Mouse (Mus musculus) NIH3T3 (cell line): Measurements from ENCODE around the gene A530084C06Rik.
A peak's percentile ranks its signal among the peaks of the same experiment; 100 is the strongest.

Experiments
- DNase-seq: peaks from one replicate; pipeline ENCODE4 v3.0.0-alpha.2; 2012; ENCODE audit warnings: low read depth

The A530084C06Rik gene

DNA sequence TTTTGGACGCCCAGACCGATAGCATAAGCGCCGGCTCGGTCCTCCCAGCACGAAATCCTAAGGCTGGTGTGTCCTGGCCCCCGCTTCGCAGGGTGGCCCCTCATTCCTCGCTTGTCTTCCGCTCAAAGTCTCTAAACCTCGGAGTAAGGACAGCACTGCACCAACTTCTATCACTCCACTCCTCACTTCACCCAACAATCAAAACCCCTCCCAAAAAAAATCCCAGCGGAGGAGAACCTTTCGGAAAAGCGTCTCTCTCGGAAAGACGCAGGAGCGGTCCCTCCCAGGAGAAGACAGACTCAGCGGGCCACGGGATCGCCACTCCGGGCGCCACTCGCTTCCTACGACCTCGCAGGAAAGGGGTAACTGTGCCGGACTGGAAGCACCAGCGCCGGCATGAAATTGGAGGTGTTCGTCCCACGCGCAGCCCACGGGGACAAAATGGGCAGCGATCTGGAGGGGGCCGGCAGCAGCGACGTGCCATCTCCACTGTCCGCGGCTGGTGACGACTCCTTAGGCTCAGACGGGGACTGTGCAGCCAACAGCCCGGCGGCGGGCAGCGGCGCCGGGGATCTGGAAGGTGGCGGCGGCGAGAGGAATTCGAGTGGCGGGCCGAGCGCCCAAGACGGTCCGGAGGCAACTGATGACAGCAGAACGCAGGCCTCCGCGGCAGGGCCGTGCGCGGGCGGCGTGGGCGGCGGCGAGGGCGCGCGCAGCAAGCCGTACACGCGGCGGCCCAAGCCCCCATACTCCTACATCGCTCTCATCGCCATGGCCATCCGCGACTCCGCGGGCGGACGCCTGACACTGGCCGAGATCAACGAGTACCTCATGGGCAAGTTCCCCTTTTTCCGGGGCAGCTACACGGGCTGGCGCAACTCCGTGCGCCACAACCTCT is at the start of gene A530084C06Rik:
Gene A530084C06Rik (minus strand): TSS at position 813 of the 898 bp plus-strand sequence.
- DNase-seq, result no peak

DNA sequence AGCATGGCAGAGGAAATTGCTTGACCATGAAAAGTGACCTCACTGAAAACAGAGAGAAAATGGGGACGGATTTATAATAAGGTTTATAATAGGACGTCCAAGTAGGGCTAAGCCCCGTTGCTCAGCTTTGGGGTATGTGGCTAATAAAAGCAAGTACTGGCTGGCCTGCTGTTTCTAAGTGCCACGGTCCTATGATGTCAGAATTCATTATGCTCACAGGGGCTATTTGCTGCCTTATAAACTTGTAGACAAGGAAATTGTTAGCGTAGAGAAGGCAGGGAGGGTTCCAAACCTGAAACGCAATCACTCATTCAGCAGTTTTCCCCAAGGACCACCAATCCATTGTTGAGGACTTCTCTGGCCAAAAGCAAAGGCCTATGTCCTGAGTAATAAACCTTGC is 44.8 kb upstream of the A530084C06Rik start:
- DNase-seq, result peak; percentile 63

- DNase-seq, result peak; percentile 80
These were observed 40.4 kb upstream of the A530084C06Rik start for GRCm38 (mm10) chr13:31599576-31599975.

DNA sequence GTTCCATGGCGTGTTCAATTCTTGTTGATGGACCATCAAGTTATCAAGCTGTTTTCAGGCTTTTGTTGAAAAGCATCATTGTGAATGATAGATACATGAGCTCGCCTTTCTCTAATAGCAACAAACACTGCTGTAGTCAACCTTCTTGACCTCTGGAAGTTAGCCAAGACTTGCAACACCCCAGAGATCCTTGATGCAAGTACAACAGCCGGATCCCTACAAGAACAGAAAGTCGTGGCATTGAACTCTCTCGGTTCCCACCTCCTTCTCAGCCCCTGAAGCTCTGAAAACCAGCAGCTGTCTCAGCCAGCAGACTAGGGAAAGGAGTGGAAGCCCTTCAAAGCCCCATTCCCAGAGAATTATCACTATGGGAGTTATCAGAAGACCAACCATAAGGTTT is 28.2 kb upstream of the A530084C06Rik start:
- peak; percentile 58 for DNase-seq

DNA sequence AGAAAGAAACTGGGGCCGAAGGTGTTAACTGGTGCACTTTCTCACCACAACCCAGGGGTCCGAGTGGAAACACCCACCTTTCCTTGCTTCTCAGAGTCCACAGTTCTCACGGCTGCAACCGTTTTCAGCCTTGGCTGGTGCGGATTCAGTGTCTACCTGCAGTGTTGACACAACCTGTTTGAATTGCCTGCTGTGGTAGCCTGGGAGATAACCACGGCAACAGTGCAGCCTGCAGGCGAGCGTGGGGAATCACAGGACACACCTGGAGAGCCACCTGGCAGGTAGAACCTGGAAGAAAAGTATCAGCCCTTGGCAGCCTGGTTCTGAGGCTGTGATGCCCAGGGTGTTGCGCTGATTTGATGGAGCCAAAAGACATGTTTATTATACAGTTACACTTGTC is 20.7 kb upstream of the A530084C06Rik start:
- no peak for DNase-seq

DNA sequence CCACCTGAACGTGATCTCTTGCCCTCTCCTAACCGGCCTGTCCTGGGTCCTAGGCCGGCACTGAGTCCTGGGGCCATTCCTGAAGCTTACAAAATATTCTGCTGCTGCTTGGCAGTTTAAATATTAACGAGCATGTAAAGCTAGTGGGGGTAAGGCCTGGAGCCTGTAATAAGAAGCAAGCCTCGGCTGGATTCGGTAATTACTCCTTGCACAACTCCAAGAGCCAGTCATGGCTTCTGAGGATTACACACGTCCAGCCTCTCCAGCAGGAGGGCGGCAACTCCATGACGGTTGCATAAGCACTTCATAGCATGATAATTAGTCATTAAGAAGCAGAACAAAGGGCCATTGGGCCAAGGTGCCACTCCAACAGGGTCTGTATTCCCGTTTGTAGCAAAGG is 19.3 kb upstream of the A530084C06Rik start:
- DNase-seq, result peak; percentile 29

GRCm38 (mm10) chr13:31577576-31577975 is 18.4 kb upstream of the A530084C06Rik start:
- DNase-seq, result no peak

DNA sequence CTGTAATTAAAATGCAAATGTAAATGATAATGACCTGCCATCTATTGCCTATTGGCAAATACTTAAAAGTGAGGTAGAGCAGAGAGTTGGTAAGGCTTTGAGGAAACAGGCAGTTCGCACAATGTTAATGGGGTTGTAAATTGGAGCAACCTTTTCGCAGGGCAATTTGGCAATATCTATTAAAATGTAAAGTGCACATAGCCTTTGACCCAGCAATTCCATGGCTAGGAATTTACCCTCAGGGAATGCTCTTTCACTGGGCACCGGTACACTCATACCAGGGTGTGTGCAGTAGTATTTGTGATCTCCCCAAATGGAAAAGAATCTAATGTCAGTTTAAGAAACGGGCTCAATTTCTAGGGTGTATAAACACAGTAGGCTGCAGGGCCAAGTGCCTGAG is 17.6 kb upstream of the A530084C06Rik start:
- no peak for DNase-seq

- DNase-seq, result no peak
These were observed 15.5 kb upstream of the A530084C06Rik start for GRCm38 (mm10) chr13:31574627-31575026.

DNA sequence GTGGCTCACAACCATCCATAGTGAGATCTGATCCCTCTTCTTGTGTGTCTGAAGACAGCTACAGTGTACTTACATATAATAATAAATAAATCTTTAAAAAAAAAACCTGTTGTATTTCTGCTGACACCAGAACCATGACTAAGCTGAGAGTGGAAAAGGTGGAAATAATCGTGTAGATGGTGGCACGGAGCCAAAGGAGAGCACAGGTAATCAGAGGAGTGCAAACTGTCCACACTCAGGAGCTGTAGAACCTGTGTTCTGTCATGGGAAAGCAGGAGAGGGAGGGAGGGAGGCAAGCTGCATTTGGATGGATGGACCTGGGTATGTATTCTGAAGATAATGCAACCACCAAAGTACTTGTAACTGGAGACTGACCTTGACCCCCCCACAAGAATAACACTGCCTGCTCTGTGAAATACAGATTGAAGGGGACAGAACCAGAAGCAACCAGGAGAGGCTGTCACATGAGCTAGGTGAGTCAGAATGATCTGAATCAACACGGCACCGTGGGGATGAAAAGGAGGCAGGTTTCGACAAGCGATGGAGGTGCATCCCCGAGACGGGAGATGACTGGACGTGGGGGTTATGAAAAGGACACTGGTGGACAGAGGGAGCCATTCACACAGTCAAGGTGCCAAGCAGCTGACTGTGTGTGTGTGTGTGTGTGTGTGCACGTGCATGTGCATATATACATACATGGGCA is 13.8 kb upstream of the A530084C06Rik start:
- no peak for DNase-seq

DNA sequence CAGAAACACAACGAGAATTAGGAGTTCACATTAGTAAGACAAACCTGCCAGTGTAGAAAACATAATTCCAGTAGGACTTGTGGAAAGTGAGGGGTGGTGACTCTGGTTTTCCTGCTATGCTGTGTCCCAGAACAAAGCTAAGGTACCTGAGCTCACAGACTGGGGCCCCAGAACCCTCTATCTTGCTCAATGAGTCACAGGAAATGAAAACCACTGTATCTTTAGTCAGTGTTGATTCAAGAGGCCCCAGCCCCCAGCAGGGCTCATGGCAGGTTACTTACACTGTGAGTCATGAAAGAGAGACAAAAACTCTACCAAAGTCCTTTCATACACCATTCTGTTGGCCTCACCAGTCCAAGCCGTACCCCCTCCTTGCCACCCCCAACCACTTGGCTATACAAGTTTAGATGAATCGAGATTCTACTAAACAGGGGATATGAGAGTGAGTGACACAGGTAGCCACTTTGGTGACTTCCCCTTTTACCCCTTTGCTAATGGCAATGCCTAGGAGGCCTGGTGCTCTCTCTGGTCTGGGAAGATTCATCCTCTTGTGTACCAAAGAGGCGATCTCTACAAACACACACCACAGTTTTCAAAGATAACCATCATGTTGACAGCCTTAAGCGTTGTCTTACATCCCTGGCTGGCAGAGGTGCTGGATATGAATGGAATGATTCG is 8.6 kb upstream of the A530084C06Rik start:
- peak; percentile 80 for DNase-seq

- peak; percentile 77 for DNase-seq
These were observed 8.0 kb upstream of the A530084C06Rik start for GRCm38 (mm10) chr13:31567099-31567498.

- DNase-seq, result no peak
These were observed 5.3 kb upstream of the A530084C06Rik start for GRCm38 (mm10) chr13:31564394-31564793.

GRCm38 (mm10) chr13:31559419-31560144 is 449 bp upstream of the A530084C06Rik start:
- no peak for DNase-seq

DNA sequence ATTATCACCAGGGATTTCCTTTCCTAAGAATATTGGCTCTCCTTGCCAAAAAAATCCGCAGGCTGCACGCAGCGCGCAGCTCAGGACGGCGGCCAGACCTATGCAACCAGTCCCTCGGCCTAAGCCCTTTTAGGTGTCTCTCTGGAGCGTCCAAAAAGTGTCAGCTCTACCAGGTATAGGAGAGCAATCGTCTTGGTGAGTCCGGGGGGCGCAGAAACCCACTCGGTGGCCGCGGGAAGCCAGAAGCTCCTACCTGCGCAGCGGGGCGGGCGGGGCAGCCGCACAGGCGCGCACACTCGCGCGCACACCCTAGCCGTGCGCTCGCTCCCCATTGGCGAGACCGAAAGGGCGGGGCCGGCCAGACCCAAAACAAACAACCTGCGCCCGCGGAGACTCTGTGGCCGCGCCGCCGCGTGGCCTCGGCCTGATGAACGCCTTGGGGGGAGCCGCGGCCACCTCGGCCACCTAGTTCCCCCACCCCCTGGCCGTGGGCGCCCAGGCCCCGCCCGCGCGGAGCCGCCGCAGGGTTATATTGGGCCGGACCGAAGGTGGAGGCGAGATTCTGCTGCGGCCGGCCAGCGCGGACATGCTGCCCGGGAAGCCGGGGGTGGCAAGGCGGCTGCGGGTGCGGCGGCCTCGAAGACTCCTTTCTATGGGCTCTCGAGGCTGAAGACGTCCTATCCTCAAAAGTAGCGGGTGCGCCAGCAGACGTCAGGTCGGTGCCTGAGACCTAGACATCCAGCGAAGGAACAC is 1.2 kb downstream of the A530084C06Rik start:
- DNase-seq, result no peak

DNA sequence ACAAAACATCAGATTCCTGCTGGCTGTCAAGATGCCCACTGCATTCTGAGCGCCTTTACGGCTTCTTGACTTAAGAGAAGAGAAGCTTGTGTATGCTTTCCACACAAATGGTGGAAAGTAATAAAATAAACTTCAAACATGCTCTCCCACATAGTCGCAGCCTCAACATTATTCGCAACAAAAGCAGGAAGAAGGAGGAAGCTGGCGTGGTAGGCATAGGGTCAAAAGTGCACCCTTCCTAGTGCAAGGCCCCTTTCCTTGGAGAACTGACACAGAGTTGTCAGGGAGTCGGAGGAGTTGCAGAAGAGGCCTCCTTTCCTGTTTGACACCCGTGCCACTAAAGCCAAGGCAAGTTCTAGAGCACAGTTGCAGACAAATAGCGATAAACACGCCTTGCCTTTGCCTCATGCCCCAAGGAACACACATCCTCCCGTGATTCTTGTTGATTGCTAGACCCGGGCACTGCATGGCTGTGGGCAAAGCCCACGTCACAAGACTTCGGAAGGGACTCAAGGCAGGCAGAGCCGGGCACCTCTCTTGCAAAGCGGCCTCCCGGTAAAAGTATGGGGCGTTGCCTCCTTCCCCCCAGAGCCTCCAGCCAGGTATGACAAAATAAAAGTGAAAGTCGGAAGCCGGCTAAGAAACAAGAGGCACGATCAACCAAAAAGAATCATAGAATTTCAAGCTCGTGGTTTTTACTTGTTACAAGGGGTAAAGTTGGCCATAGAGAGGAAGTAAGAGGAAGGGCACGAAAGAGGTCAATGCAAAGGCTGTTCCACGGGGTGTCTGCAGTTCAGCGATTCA is 2.0 kb downstream of the A530084C06Rik start:
- no peak for DNase-seq

GRCm38 (mm10) chr13:31555834-31556233 is 3.3 kb downstream of the A530084C06Rik start, which contains the start of gene Foxq1:
Foxq1 (plus strand) TSS chr13:31556134.
- no peak for DNase-seq

GRCm38 (mm10) chr13:31547610-31548009 is 11.5 kb downstream of the A530084C06Rik start:
- no peak for DNase-seq

DNA sequence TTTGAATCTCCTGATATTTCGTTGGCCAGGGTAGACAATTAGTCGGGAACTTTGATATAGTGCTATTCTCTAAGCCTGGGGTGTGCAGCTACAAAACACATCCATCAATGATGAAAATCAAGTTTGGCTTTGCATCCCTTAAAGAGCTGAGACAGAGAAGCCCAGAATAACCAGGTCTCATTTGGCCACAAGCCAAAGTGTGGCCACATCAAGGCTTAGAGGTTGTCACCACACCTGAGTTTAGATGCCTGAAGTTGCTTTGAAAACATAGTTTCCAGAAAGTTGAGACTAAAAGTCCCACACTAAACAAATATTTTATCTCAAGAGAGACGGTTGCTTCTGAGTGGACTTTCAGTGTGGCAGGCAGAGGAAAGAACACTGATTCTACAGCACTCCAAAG is 11.9 kb downstream of the A530084C06Rik start:
- DNase-seq, result no peak

DNA sequence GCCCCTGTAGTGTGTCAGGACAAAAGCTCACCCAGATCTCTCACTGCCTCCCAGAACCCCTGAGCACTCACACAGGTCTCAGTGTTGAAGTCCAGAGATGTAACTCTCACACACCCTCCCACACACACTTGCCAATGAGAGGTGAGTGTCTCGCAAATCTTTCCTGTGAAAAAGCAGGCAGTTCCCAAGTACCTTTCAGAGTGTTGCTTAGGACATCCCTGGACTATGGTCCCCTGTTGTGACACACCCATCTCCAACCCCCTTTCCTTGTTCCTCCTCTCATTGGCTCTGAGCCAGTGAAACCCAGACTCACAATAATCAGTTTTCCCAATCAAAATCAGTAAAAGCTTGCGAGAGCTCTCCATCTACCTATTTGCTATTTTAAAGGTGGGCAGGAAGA is 12.3 kb downstream of the A530084C06Rik start:
- DNase-seq, result no peak
